Mouse (Mus musculus) left cerebral cortex, postnatal 14 days (tissue): ENCODE measurements around the gene Mfrp. TPM values are rescaled to one million over a fixed set of nuclear protein-coding genes. Genes with fewer than 3 reads are reported as not detected.
"Not testable (repeated sequence)": the region's sequence is repeated elsewhere in the genome, so short reads cannot be mapped to it uniquely, and the experiment has no call there.

Source experiments
- DNase-seq, 2 experiments: peaks; one replicate each; pipeline ENCODE4 v3.0.0; 2021 to 2022; ENCODE audit warnings: low spot score in 2 of 2, mixed read lengths in 1 of 2
- intact Hi-C: fragments of 180-260 bp; cut with DNase I; formaldehyde crosslinking; loops from one replicate; pipeline ENCODE4 v1.15.1; 2025
- total RNA-seq, 2 experiments: library from RNA; stranded (reverse); gene quantifications; 2 replicates each; pipeline ENCODE4 v1.2.3; 2021

The Mfrp gene
- total RNA-seq, 2 experiments from 2014 or later = 0.46 to 0.82 TPM

DNA sequence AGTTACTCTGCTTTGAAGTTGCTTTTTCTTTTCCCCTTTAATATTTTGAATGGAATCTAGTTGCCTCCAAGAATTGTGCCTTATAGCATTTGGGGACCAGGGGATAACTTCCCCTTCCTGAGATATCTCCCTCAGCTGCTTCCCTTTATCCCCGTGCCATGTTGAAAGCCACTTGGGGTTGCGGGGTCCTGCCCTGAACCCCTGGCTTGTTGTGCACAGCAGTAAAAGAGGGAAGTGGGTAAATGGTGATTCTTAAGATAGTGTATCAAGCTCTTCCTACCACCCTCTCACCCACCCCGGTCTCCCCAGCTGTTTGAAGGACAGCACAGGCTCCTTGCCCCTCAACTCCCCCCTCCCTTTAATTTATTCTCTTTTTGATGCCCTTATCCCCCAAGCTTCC lies 6.8 kb upstream of the Mfrp start:
- DNase-seq = no peak
- intact Hi-C loops = no loop called here

GRCm38 (mm10) chr9:44095781-44096180 lies 5.7 kb upstream of the Mfrp start:
- intact Hi-C loops = no loop called here

DNA sequence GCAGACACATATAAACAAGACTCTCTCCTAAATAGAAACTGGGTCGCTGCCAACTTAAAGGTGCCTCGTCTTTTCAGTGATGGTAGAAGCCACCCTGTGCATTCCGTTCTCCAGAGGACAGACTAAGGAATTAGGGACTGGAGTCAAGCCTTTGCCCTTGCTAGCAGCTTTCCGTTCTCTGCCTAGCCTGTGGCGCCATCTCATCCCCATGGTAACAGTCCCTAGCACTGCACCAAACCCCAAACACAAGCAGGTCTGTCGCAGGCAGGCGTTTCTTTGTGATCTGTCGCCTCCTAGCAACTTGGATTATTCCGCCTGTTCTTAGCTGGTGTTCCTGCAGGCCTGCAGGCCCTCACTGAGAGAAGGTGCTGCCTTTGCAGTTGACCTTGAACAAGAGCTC lies 5.0 kb upstream of the Mfrp start:
- peak; percentile 59 to 71 for DNase-seq
- intact Hi-C loops = no loop called here

More at GRCm38 (mm10) chr9:44095781-44096180, 5.7 kb upstream of the Mfrp start:
- no peak for DNase-seq

- no peak for DNase-seq
- intact Hi-C loops = loop anchor here (5.0 kb wide), 2 partner anchors 38 to 118 kb away; partner anchors contain the start of gene Usp2
Measured at GRCm38 (mm10) chr9:44104881-44105280, 3.4 kb downstream of the Mfrp start.

GRCm38 (mm10) chr9:44105781-44106180 lies 4.3 kb downstream of the Mfrp start:
- intact Hi-C loops = loop anchor here (5.0 kb wide), 2 partner anchors 38 to 118 kb away; partner anchors contain the start of gene Usp2
- no peak for DNase-seq

- intact Hi-C loops = loop anchor here (5.0 kb wide), 2 partner anchors 39 to 119 kb away; partner anchors contain the start of gene Usp2
- no peak for DNase-seq
Measured at GRCm38 (mm10) chr9:44106182-44106581, 4.7 kb downstream of the Mfrp start.

- intact Hi-C loops = loop anchor here (5.0 kb wide), 2 partner anchors 39 to 119 kb away; partner anchors contain the start of gene Usp2
- DNase-seq = no peak
Measured at GRCm38 (mm10) chr9:44106596-44106995, 5.1 kb downstream of the Mfrp start.

DNA sequence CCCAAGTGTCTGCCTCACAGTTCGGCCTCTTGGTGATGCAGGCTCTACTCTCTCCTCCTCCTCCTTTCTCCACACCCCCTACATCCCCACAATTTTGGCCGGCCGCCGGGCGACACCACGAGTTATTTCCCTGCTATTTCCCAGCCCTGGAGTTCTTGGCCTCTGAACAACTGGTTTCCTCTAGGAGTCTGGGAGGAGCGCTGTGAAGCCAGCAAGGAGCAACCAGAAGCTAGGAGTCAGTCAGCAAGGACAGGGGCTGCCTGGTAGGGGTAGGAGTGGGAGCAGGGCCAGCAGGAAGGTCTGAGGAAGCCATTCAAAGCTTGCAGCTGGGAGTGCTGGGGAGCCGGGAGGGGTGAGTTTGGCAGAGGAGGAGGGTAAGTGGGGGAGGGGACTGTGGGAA lies 5.6 kb downstream of the Mfrp start, which contains the start of gene C1qtnf5:
C1qtnf5 (plus strand) TSS at position 136 of the 400 bp plus-strand sequence.
- peak; percentile 72 to 79 for DNase-seq
- intact Hi-C loops = loop anchor here (5.0 kb wide), 2 partner anchors 40 to 120 kb away; partner anchors contain the start of gene Usp2

- DNase-seq = no peak
- intact Hi-C loops = loop anchor here (5.0 kb wide), 2 partner anchors 40 to 120 kb away; partner anchors contain the start of gene Usp2
Measured at GRCm38 (mm10) chr9:44107557-44108179, 6.1 kb downstream of the Mfrp start.

DNA sequence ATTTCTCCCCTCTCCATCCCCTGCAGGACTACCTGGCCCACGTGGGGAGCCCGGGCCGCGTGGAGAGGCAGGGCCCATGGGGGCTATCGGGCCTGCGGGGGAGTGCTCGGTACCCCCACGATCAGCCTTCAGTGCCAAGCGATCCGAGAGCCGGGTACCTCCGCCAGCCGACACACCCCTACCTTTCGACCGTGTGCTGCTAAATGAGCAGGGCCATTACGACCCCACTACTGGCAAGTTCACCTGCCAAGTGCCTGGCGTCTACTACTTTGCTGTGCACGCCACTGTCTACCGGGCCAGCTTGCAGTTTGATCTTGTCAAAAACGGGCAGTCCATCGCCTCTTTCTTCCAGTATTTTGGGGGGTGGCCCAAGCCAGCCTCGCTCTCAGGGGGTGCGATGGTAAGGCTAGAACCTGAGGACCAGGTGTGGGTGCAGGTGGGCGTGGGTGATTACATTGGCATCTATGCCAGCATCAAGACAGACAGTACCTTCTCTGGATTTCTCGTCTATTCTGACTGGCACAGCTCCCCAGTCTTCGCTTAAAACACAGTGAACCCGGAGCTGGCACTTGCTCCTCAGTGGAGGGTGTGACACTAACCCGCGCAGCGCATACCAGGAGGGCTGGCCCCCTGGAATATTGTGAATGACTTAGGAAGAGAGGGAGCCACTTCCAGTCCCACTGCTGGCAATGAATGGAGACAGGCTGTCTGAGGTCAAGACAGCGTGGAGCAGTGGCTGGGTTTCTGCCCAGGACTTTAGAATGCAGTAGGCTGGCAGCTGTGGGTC lies 6.9 kb downstream of the Mfrp start:
- intact Hi-C loops = loop anchor here (5.0 kb wide), 2 partner anchors 41 to 121 kb away; partner anchors contain the start of gene Usp2
- no peak for DNase-seq

DNA sequence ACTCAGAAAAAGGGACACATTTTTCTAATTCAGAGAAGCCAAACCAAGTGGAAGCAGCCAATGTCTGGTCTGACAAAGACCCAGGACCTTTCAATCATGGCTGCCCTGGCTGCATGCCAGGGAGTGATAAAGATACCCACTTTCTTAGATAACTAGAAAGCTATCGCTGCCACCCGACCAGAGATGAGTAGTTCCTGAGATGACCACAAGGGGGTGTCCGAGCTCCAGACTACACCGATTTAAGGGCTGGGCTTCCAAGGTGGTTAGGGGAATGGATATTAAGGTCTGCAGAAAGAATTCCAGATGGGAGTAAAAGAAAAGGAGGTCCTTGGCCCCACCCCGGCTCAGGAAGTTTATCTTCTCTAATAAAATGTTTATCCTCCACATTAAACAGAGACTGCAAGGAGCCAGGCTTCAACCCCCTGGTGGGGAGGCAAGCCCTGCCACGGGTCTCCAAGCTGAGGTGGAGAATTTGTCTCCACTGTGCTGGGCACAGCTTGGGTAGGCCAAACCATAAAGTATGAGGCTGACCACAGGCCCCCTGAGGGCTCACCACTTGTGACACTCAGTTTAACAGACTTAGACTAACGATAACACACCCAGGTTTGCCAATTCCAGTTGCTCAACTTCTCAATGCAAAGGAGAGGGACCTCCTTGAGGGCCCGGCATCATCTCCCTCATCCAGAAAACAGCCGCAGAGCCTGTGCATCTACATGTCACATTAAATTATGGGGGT lies 8.0 kb downstream of the Mfrp start:
- intact Hi-C loops = loop anchor here (5.0 kb wide), 2 partner anchors 42 to 122 kb away; partner anchors contain the start of gene Usp2
- DNase-seq = peak; percentile 84

DNA sequence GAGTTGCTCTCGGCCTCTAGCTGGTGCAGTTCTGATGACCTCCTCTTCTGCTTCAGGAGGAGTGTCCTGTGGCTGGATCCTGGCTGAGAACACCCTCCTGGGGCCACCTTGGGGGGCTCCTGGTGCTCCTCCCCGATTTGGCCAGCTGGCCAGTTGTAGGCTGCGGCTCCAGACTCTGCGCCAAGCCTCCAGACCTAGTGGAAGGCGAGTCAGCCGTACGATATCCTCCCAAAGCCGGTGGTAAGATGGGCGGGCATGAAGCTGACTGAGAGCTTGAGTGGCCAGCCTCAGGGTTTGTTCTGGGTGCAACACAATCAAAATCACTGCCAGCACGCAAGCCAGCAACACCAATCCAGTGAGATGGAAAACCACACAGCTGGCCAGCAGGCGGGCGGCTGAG lies 10.4 kb downstream of the Mfrp start:
- DNase-seq, intact Hi-C loops: not testable (repeated sequence)

DNA sequence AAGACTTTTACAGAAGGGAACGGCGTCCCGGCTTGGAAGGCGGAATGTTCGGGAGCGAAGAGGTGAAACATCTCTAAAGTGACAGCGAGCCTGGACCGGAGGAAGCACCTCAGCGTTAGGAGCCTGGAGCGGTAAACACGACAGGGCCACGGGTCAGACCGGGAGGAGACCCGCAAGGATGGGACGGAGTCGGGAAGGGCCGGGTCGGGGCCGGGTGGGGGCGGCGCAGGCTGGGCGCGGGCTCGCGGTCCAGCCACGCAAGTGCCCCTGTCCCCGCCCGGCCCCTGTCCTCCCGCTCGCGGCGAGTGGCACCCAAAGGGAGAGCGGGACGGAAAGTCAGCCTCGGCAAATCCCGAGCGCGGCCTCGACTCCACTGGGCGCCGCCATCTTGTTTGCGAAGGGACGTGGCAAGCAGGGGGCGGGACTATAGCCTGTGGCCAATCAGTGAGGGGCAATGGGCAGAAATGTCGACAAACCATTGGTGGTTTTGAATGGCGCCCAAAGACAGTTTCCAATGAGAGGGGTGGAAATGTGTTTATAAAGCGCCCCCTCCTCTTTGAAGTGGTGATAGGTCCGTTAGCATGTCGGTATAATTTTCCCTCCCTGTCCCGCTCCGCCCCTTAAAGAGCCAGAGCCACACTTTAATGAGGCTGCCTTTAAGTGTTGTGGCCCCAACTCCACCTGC lies 11.7 kb downstream of the Mfrp start, which contains the start of the genes Gm49380 and Rnf26:
Gm49380 (minus strand) TSS at position 396 of the 685 bp plus-strand sequence.
Rnf26 (minus strand) TSS at position 413 of the 685 bp plus-strand sequence.
- DNase-seq = peak; percentile 97 to 98
- intact Hi-C loops = no loop called here

DNA sequence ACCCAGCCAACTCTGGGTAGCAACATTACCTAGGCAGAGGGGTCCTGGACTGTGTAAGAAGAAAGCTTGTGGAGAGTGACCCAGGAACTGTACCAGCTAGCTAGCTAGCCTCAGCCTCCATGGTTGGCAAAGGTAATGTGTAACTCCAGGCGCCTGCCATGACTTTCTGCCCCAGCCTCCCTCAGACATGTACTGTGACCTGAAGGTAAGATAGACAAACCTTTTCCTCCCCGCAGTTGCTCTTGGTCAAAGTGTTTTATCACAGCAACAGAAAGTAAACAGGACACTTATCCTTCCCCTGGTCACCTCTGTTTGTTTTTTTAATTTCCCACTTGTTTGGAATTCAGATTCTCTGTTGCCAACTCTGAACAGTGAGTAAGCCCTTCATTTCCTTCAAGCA lies 12.9 kb downstream of the Mfrp start:
- intact Hi-C loops = no loop called here
- DNase-seq = no peak

- no peak for DNase-seq
- intact Hi-C loops = no loop called here
Measured at GRCm38 (mm10) chr9:44115599-44115998, 14.1 kb downstream of the Mfrp start.

DNA sequence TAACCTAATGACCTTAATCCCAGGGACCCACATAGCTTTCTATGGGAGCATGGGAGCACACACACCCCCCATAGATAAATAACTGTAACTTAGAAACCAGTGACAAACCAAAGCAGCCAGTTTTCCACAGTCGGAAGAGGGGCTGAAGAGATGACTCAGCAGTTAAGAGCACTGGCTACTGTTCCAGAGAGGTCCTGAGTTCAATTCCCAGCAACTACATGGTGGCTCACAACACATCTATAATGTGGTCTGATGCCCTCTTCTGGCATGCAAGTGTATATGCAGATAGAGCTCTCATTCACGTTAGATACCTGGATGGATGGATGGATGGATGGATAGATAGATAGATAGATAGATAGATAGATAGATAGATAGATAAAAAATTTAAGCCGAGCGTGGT lies 14.7 kb downstream of the Mfrp start:
- no peak for DNase-seq
- intact Hi-C loops = no loop called here

DNA sequence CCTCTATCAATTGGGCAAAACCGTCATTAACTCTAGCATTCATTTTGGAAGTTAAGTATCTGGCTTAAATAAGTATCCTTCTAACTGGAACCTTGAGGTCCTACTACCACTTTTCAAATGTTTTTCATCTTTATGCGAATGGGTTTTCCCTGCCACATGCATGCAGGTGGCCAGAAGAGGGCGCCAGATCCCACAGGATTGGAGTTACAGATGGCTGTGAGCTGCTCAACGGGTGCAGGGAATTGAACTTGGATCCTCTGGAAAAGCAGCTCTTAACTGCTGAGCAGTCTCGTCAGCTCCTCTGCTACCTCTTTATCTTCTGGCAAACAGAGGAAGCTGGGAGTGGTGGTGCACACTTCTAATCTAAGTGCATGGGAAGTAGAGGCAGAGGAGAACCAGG lies 17.5 kb downstream of the Mfrp start:
- DNase-seq = no peak

DNA sequence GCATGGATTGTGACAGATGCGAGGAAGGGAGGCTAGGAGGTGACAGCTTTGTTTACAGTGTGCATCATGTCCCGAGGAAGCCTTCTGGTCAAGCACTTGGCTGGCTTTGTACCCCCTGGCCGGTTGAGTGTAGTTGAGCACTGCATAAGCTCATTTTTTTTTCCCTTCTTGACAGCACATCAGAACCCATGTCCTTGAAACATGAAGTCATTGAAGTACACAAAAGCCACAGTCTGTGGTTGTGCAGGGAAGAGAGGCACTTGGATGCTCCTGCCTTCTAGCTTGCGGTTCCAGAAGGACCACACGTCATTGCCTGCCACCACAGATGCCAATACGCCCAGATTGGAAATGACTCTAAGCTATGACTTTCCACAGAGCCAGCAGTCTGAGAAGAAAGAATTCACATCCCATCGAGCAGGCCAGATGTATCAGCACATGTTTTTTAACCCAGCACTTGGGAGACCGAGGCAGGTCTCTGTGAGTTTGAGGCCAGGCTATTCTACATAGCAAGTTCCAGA lies 18.5 kb downstream of the Mfrp start:
- DNase-seq = no peak
- intact Hi-C loops = loop anchor here (10.0 kb wide), 2 partner anchors 115 to 275 kb away; partner anchors contain the start of genes Cbl and Slc37a4

More for the DNA sequence above, 17.5 kb downstream of the Mfrp start:
- intact Hi-C loops = no loop called here
